Mouse (Mus musculus): ENCODE measurements around the gene Txndc15. TPM values are rescaled to one million over a fixed set of nuclear protein-coding genes. Genes with fewer than 3 reads are reported as not detected.

The Txndc15 gene
- 101 and 103 TPM in 2 replicates for polyA plus RNA-seq (2015; fragmentation: Nextera tagmentation; extraction: Ambion mirVana)

GRCm38 (mm10) chr13:55714501-55715166, at the start of gene Txndc15:
Txndc15 (plus strand) TSS chr13:55714650.
- H3K27ac ChIP-seq, result peak within 1 kb of the TSS; percentile 92
- peak within 1 kb of the TSS; percentile 98 for H3K9ac ChIP-seq
- peak within 1 kb of the TSS; percentile 55 for H3K4me2 ChIP-seq
- ATAC-seq (ENCODE audit: insufficient number of reproducible peaks, low FRiP score, low TSS enrichment, low read depth), result peak; percentile 87
- H3K36me3 ChIP-seq, result peaks cover 21% of the 10 kb centered on the region
- H3K27me3 ChIP-seq, result no peaks in the 10 kb centered on the region
- H3K4me3 ChIP-seq, result peak within 1 kb of the TSS; percentile 97
- no peaks in the 10 kb centered on the region for H3K9me3 ChIP-seq
- under 1% methylated on average over 61 of the region's 63 CpGs for WGBS
- H3K4me1 ChIP-seq, result peaks cover 12% of the 10 kb centered on the region

GRCm38 (mm10) chr13:55668550-55668949, 45.9 kb upstream of the Txndc15 start:
- no peak overlapping the region for H3K4me2 ChIP-seq
- no peak overlapping the region for H3K27ac ChIP-seq
- no peak overlapping the region for H3K4me3 ChIP-seq
- H3K36me3 ChIP-seq, result peaks cover 88% of the 10 kb centered on the region
- no peak for ATAC-seq (ENCODE audit: insufficient number of reproducible peaks, low FRiP score, low TSS enrichment, low read depth)
- no peaks in the 10 kb centered on the region for H3K9me3 ChIP-seq
- H3K27me3 ChIP-seq, result no peaks in the 10 kb centered on the region
- H3K4me1 ChIP-seq, result no peaks in the 10 kb centered on the region
- no peak overlapping the region for H3K9ac ChIP-seq
- WGBS, result 82% methylated on average over 6 of the region's 6 CpGs

- no peak overlapping the region for H3K4me2 ChIP-seq
- H3K27ac ChIP-seq, result no peak overlapping the region
- 89% methylated on average over 6 of the region's 6 CpGs for WGBS
- ATAC-seq (ENCODE audit: insufficient number of reproducible peaks, low FRiP score, low TSS enrichment, low read depth), result no peak
- no peaks in the 10 kb centered on the region for H3K27me3 ChIP-seq
- peaks cover 86% of the 10 kb centered on the region for H3K36me3 ChIP-seq
- H3K9me3 ChIP-seq, result no peaks in the 10 kb centered on the region
- H3K4me1 ChIP-seq, result no peaks in the 10 kb centered on the region
- H3K4me3 ChIP-seq, result no peak overlapping the region
- H3K9ac ChIP-seq, result no peak overlapping the region
Observed at GRCm38 (mm10) chr13:55672711-55673110, 41.7 kb upstream of the Txndc15 start.

- no peaks in the 10 kb centered on the region for H3K27me3 ChIP-seq
- no peak overlapping the region for H3K4me3 ChIP-seq
- no peak for ATAC-seq (ENCODE audit: insufficient number of reproducible peaks, low FRiP score, low TSS enrichment, low read depth)
- H3K4me2 ChIP-seq, result no peak overlapping the region
- H3K4me1 ChIP-seq, result no peaks in the 10 kb centered on the region
- H3K9me3 ChIP-seq, result no peaks in the 10 kb centered on the region
- no peak overlapping the region for H3K9ac ChIP-seq
- H3K27ac ChIP-seq, result no peak overlapping the region
- peaks cover 87% of the 10 kb centered on the region for H3K36me3 ChIP-seq
- WGBS, result 69% methylated on average over 8 of the region's 8 CpGs
Observed at GRCm38 (mm10) chr13:55677364-55677763, 37.1 kb upstream of the Txndc15 start.

- Histone ChIP-seq H3K4me3 (no peak overlapping the region), H3K27ac (no peak overlapping the region), H3K36me3 (peaks cover 49% of the 10 kb centered on the region), H3K9ac (no peak overlapping the region), H3K4me1 (no peaks in the 10 kb centered on the region), H3K9me3 (no peaks in the 10 kb centered on the region), H3K27me3 (no peaks in the 10 kb centered on the region), H3K4me2 (no peak overlapping the region)
- no peak for ATAC-seq (ENCODE audit: insufficient number of reproducible peaks, low FRiP score, low TSS enrichment, low read depth)
- 83% methylated on average over 9 of the region's 9 CpGs for WGBS
Observed at GRCm38 (mm10) chr13:55682201-55682600, 32.2 kb upstream of the Txndc15 start.

GRCm38 (mm10) chr13:55683581-55683980, 30.9 kb upstream of the Txndc15 start:
- Histone ChIP-seq H3K4me2 (no peak overlapping the region), H3K36me3 (peaks cover 36% of the 10 kb centered on the region)
- 83% methylated on average over 3 of the region's 3 CpGs for whole genome bisulfite sequencing

GRCm38 (mm10) chr13:55686107-55686633, 28.3 kb upstream of the Txndc15 start:
- Histone ChIP-seq H3K4me3 (no peak overlapping the region), H3K4me1 (no peaks in the 10 kb centered on the region), H3K27ac (no peak overlapping the region), H3K27me3 (no peaks in the 10 kb centered on the region), H3K36me3 (peaks cover 14% of the 10 kb centered on the region; the same call in 1 of the 2 replicates), H3K4me2 (no peak overlapping the region), H3K9me3 (no peaks in the 10 kb centered on the region), H3K9ac (no peak overlapping the region)
- WGBS, result 58% methylated on average over 9 of the region's 9 CpGs
- no peak for ATAC-seq (ENCODE audit: insufficient number of reproducible peaks, low FRiP score, low TSS enrichment, low read depth)

More at GRCm38 (mm10) chr13:55683581-55683980, 30.9 kb upstream of the Txndc15 start:
- Histone ChIP-seq H3K9me3 (no peaks in the 10 kb centered on the region), H3K9ac (no peak overlapping the region), H3K27me3 (no peaks in the 10 kb centered on the region), H3K27ac (no peak overlapping the region), H3K4me3 (no peak overlapping the region), H3K4me1 (no peaks in the 10 kb centered on the region)
- no peak for ATAC-seq (ENCODE audit: insufficient number of reproducible peaks, low FRiP score, low TSS enrichment, low read depth)

GRCm38 (mm10) chr13:55687927-55688602, 26.4 kb upstream of the Txndc15 start:
- Histone ChIP-seq H3K4me1 (0 out of 2 replicates have a peak, but pooled peaks cover 5% of the 10 kb centered on the region), H3K4me2 (no peak overlapping the region), H3K4me3 (no peak overlapping the region), H3K9me3 (no peaks in the 10 kb centered on the region), H3K9ac (no peak overlapping the region), H3K36me3 (no peaks in the 10 kb centered on the region), H3K27me3 (no peaks in the 10 kb centered on the region), H3K27ac (no peak overlapping the region)
- 34% methylated on average over 4 of the region's 4 CpGs for WGBS
- no peak for ATAC-seq (ENCODE audit: insufficient number of reproducible peaks, low FRiP score, low TSS enrichment, low read depth)

- Histone ChIP-seq H3K4me1 (peaks cover 19% of the 10 kb centered on the region), H3K9ac (peak within 1 kb of the TSS; percentile 99), H3K4me3 (peak within 1 kb of the TSS; percentile 88), H3K27me3 (no peaks in the 10 kb centered on the region), H3K27ac (peak within 1 kb of the TSS; percentile 97), H3K9me3 (no peaks in the 10 kb centered on the region), H3K36me3 (no peaks in the 10 kb centered on the region), H3K4me2 (peak within 1 kb of the TSS; percentile 70)
- WGBS, result 1% methylated on average over 51 of the region's 51 CpGs
- ATAC-seq (ENCODE audit: insufficient number of reproducible peaks, low FRiP score, low TSS enrichment, low read depth), result peak; percentile 90
Observed at GRCm38 (mm10) chr13:55692535-55693242, 21.8 kb upstream of the Txndc15 start, which contains the start of gene B230219D22Rik. B230219D22Rik (plus strand) TSS chr13:55693124.

- H3K36me3 ChIP-seq, result peaks cover 2% of the 10 kb centered on the region; the same call in 1 of the 2 replicates
- peak overlapping the region; percentile 97 for H3K27ac ChIP-seq
- H3K27me3 ChIP-seq, result no peaks in the 10 kb centered on the region
- peaks cover 19% of the 10 kb centered on the region for H3K4me1 ChIP-seq
- H3K4me3 ChIP-seq, result peak overlapping the region; percentile 88
- ATAC-seq (ENCODE audit: insufficient number of reproducible peaks, low FRiP score, low TSS enrichment, low read depth), result peak; percentile 73
- H3K9ac ChIP-seq, result peak overlapping the region; percentile 99
- H3K4me2 ChIP-seq, result peak overlapping the region; percentile 70
- under 1% methylated on average over 51 of the region's 70 CpGs for WGBS
- no peaks in the 10 kb centered on the region for H3K9me3 ChIP-seq
Observed at GRCm38 (mm10) chr13:55693243-55693721, 21.2 kb upstream of the Txndc15 start.

GRCm38 (mm10) chr13:55694110-55694509, 20.3 kb upstream of the Txndc15 start:
- H3K27ac ChIP-seq, result peak overlapping the region; percentile 65

More at GRCm38 (mm10) chr13:55694110-55694509, 20.3 kb upstream of the Txndc15 start:
- Histone ChIP-seq H3K4me3 (peak overlapping the region; percentile 88), H3K36me3 (peaks cover 11% of the 10 kb centered on the region), H3K4me2 (peak overlapping the region; percentile 70), H3K9ac (peak overlapping the region; percentile 99), H3K9me3 (no peaks in the 10 kb centered on the region), H3K4me1 (peaks cover 19% of the 10 kb centered on the region), H3K27me3 (no peaks in the 10 kb centered on the region)
- 4% methylated on average over 8 of the region's 8 CpGs for WGBS
- ATAC-seq (ENCODE audit: insufficient number of reproducible peaks, low FRiP score, low TSS enrichment, low read depth), result no peak
